Mouse (Mus musculus) gastrocnemius, postnatal 36 days (tissue): ENCODE measurements around the gene Lclat1. TPM values are rescaled to one million over a fixed set of nuclear protein-coding genes. Genes with fewer than 3 reads are reported as not detected.
"Not testable (repeated sequence)": the region's sequence is repeated elsewhere in the genome, so short reads cannot be mapped to it uniquely, and the experiment has no call there.

Experiments used
- DNase-seq, 2 experiments: peaks; one replicate each; pipeline ENCODE4 v3.0.0; 2022
- intact Hi-C: fragments of 180-260 bp; cut with DNase I; formaldehyde crosslinking; loops from one replicate; pipeline ENCODE4 v1.15.1; 2025
- total RNA-seq, 2 experiments: library from RNA; stranded (reverse); gene quantifications; 2 replicates each; pipeline ENCODE4 v1.2.3; 2021

Gene Lclat1
- total RNA-seq, 2 experiments from 2014 or later: 15.9 to 17.0 TPM

DNA sequence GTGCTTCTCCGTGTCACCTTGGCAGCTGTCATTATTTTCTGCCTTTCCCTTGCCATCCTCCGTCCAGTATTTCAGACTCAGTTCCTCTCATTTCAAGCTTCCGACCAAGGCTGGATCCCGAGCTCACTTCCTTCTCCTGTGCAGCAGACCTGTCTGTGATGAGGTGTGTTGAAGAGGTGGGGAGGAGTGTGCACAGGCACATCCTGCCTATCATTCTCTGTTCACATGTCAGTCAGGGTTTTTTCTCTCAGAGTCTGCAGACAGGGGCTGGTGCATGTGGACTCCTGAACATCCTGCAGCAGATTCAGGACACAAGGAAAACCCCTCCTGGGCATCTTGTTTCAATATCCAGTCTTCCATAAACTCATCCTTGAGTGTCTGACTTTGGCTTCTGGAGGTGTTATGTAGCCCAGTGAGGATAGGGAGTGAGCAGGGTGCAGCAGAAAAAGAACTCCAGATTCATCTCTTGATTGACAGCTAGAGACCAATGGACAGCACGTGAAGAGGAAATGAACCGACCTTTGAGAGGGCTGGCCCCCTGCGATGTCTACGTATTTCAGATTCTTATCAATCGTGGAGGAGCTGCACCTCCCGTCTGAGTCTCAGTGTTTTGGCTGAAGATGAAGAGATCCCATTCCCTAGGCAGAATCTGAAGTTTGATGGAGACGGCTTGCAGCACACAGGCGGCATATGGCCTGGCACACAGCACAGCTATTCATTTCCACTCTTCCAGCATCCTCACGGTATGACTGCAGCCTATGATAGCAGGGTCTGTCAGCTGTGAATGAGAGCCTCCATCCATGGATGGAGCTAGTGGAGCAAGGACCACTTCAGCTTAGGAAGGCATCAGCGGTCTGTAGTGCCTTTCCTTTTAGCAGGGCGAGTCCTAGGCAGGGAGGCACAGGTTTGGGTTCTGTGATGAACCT lies 163.3 kb downstream of the Lclat1 start:
- DNase-seq: no peak
- intact Hi-C loops: no loop called here

DNA sequence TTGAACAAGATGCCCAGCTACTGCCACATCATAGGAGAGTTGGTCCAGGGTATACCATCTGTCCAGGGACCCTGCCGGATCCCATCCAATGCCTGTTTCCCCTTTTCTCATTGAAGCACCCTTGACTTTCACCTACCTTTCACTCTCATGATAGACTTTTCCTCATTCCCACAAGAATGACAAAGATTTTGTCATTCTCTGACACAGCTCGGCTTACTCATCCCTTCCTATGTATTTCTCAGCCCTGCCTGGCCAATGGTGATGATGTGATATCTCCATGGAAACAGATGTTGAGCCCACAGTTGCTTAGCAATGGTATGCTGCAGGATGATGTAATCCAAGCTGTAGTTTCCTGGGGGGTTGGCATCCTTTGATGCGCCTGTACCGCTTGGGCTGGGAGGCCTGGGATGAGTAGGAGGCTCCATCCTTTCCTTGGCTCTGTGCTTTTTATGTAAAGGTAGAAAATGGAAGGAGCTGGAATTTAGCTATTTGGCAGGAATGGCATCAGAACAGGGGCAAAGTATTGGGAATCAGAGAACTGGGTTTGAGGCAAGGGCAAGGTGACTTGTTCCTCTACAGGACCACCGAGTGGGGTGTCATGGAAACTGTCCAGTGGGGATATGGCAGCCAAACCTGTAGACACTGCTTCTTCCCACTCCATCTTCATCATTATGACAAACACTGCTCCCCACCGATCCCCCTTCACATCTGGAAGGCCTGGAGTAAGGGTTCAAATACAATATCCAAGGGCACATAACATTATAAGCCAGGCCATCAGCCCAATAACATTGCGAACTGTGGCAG lies 164.2 kb downstream of the Lclat1 start:
- no peak for DNase-seq
- intact Hi-C loops: no loop called here

DNA sequence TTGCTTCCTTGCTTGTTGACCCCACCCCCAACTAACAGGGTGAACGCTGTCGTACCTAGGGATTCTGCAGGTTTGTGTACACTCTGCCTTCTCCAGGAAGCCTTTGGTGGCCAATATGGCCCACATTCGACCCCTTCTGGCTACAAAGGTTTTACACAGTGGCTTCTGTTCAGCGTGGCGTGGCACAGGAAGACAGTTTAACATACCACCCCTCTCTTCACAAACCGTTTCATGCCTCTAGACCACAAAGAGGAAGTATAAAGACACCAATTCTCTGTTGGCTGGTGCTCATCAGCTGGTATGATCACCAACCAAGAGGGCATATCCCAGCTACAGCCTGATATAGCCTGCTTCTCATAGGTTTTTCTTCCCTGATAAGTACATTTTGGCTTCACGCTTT lies 166.0 kb downstream of the Lclat1 start:
- intact Hi-C loops: no loop called here
- DNase-seq: no peak

DNA sequence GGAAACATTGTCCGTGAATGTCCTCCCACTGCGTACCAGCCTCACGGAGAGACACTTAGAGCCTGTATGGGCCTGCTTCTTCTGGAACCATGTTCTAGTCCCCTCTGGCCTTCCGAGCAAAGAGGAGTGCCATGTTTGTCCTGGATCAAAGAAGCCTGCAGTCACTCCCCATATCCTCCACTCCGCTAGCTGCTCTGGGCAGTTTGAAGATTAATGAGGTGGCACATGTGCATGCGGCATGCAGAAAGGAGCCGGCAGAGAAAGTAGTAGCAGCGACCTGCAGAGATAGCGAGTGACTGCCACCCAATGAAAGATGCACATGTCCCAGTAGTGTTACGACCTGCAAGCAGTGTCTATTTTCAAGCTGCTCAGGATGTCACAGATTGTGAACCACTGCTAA lies 167.3 kb downstream of the Lclat1 start:
- intact Hi-C loops: no loop called here
- no peak for DNase-seq

DNA sequence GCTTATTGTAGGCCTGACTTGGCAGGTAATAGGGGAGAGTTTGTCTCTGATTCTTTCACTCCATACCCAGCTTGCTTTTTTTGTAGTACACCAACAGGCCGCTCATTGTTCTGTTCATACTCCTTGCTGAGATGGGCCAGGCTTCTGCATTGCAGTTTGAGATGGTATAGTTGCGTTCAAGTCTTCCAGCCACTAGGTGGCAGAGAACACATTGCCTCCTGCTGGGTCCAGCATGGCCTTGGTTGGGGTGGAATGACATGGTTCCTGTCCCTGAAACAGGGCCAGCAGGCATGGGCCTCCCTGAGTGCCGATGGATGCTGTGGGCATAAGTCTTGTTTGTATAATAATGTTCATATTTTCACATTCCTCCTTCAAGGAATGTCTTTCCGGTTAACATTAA lies 170.0 kb downstream of the Lclat1 start:
- DNase-seq: no peak
- intact Hi-C loops: no loop called here

DNA sequence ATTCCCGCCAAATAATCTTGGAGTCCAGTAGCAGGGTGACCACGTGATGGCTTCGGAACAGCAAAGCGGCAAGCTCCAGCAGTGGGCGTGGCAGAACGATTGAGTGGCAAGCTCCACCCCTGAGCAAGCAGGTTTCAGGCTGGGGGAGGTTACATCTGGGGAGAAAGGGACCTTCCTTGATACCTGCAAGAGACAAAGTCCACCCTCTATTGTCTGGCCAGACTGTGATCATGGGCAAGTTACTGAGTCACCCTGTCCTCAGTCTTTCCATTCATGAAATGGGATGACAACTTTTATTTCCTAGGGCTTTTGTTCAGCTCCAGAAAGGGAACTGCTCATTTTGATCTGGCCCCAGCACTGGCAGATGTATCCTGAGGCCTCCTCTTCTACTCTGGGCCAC lies 174.9 kb downstream of the Lclat1 start:
- intact Hi-C loops: not testable (repeated sequence)

DNA sequence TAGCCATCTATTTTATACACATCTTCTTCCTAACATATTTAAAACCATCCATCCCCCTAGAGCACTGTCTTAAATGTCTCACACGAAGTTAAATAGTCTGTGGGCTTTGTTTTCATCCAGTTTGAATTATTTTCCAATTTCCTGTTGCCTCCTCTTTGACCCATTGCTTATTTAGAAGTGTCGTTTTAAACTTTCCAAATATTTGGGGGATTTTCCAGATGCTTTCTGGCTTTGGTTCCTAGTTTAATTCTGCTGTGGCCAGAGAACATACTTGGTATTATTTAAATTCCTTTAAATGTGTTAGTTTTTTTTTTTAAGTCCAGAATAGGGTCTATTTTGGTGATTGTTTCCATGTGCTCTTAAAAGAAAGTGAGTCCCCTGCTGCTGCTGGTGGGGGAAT lies 176.5 kb downstream of the Lclat1 start:
- intact Hi-C loops: no loop called here
- no peak for DNase-seq

More for the DNA sequence above, 174.9 kb downstream of the Lclat1 start:
- DNase-seq: not testable (repeated sequence)

Other genes with a start within 250 kb of the Lclat1 start
- 1 to 10 TPM; 6.0 to 7.0 TPM for gene Lbh, start 189.7 kb upstream of the Lclat1 start, total RNA-seq